ENCODE assay signal across 8 mouse cellular contexts in genomic region chr4:139967475-139967891, GRCm38 (mm10). TPM values are rescaled to one million over a fixed set of nuclear protein-coding genes. Genes with fewer than 3 reads are reported as not detected.
DNase-seq lines count a peak whose midpoint lies in the region; ATAC-seq and TF ChIP-seq lines count a peak whose summit lies in the region.

No protein-coding gene starts in this region.

- no peak for TF ChIP-seq CTCF in hindbrain, postnatal 0 days (IDR thresholded peaks at IDR 0.05; ENCODE audit: low read depth)

- ATAC-seq in embryonic facial prominence, embryonic 11.5 days (replicated peaks; ENCODE audit: insufficient number of reproducible peaks, low FRiP score, low TSS enrichment, low read depth): 0 out of 2 replicates have a peak, but pooled peaks have one; percentile 15
- ATAC-seq in hindbrain, postnatal 0 days: peak; percentile 8; the same call in 1 of the 2 replicates
- ATAC-seq in liver, embryonic 13.5 days (ENCODE audit: low read depth): peak; percentile 62

- H3K9ac ChIP-seq in embryonic facial prominence, embryonic 11.5 days (replicated peaks; ENCODE audit: low read length): no peak overlapping the region
- no peak overlapping the region for H3K9ac ChIP-seq in hindbrain, postnatal 0 days (replicated peaks; ENCODE audit: low read length)
- H3K9ac ChIP-seq in liver, embryonic 13.5 days: no peak overlapping the region

- 9% methylated on average over 10 of the region's 10 CpGs for WGBS in embryonic facial prominence, embryonic 11.5 days
- WGBS in hindbrain, postnatal 0 days: 25% methylated on average over 10 of the region's 10 CpGs
- WGBS in liver, embryonic 13.5 days (ENCODE audit: insufficient replicate concordance): 31% methylated on average over 10 of the region's 10 CpGs

- no peak overlapping the region for H3K4me3 ChIP-seq in embryonic facial prominence, embryonic 11.5 days (ENCODE audit: low read depth, low read length)
- no peak overlapping the region for H3K4me3 ChIP-seq in hindbrain, postnatal 0 days (ENCODE audit: low read length)
- no peak overlapping the region for H3K4me3 ChIP-seq in liver, embryonic 13.5 days (replicated peaks)

- no peaks in the 10 kb centered on the region for H3K9me3 ChIP-seq in embryonic facial prominence, embryonic 11.5 days (replicated peaks; ENCODE audit: control insufficient read depth, low read length)
- H3K9me3 ChIP-seq in hindbrain, postnatal 0 days (ENCODE audit: low read length): no peaks in the 10 kb centered on the region
- no peaks in the 10 kb centered on the region for H3K9me3 ChIP-seq in liver, embryonic 13.5 days (replicated peaks)

- H3K4me2 ChIP-seq in embryonic facial prominence, embryonic 11.5 days (ENCODE audit: low read depth, low read length): no peak overlapping the region
- 0 out of 2 replicates have a peak overlapping the region, but pooled peaks have one; percentile 13 for H3K4me2 ChIP-seq in hindbrain, postnatal 0 days (ENCODE audit: low read depth, low read length)
- H3K4me2 ChIP-seq in liver, embryonic 13.5 days: peak overlapping the region; percentile 19

- H3K36me3 ChIP-seq in embryonic facial prominence, embryonic 11.5 days (replicated peaks; ENCODE audit: control insufficient read depth, insufficient read depth, low read depth, low read length): no peaks in the 10 kb centered on the region
- H3K36me3 ChIP-seq in hindbrain, postnatal 0 days (ENCODE audit: insufficient read depth, low read length): no peaks in the 10 kb centered on the region
- H3K36me3 ChIP-seq in liver, embryonic 13.5 days: no peaks in the 10 kb centered on the region

- DNase-seq in ovary, adult 18-20 months (ENCODE audit: low spot score): peak; percentile 52
- DNase-seq in ovary, postnatal 10 days (ENCODE audit: low spot score): no peak
- DNase-seq in embryonic facial prominence, embryonic 11.5 days (ENCODE audit: low spot score): peak; percentile 21
- no peak for DNase-seq in hindbrain, postnatal 0 days (ENCODE audit: low spot score)
- DNase-seq in liver, embryonic 13.5 days: no peak
- peak; percentile 61 for DNase-seq in testis, postnatal 10 days (ENCODE audit: low spot score)
- no peak for DNase-seq in cerebellum, postnatal 4 days (ENCODE audit: low spot score in 2 of 2)
- DNase-seq in B cell, adult 2 months: no peak

- no peaks in the 10 kb centered on the region for H3K27me3 ChIP-seq in embryonic facial prominence, embryonic 11.5 days (ENCODE audit: control insufficient read depth, insufficient read depth, low read length)
- no peaks in the 10 kb centered on the region for H3K27me3 ChIP-seq in hindbrain, postnatal 0 days (ENCODE audit: insufficient read depth, low read length)
- H3K27me3 ChIP-seq in liver, embryonic 13.5 days: no peaks in the 10 kb centered on the region

- H3K27ac ChIP-seq in embryonic facial prominence, embryonic 11.5 days (replicated peaks; ENCODE audit: low read depth, low read length): no peak overlapping the region
- H3K27ac ChIP-seq in hindbrain, postnatal 0 days: peak overlapping the region; percentile 64
- H3K27ac ChIP-seq in liver, embryonic 13.5 days: peak overlapping the region; percentile 59; the same call in 1 of the 2 replicates

- H3K4me1 ChIP-seq in embryonic facial prominence, embryonic 11.5 days (ENCODE audit: control insufficient read depth, insufficient read depth, low read length): no peaks in the 10 kb centered on the region
- H3K4me1 ChIP-seq in hindbrain, postnatal 0 days (ENCODE audit: insufficient read depth, low read length): peaks cover 9% of the 10 kb centered on the region
- H3K4me1 ChIP-seq in liver, embryonic 13.5 days (replicated peaks): no peaks in the 10 kb centered on the region

RNA-seq across cellular contexts. Expression of gene Klhdc7a, which starts 0.3 kb away (rescaled TPM):
- polyA plus RNA-seq in embryonic facial prominence, embryonic 11.5 days (2014; fragmentation: Nextera tagmentation; extraction: Ambion mirVana): 0.08 and 0.10 TPM in 2 replicates
- 1.0 and 1.6 TPM in 2 replicates for total RNA-seq in hindbrain, postnatal 0 days (2014; rRNA removed)
- polyA plus RNA-seq in hindbrain, postnatal 0 days (2015; fragmentation: Nextera tagmentation; extraction: Ambion mirVana): 0.58 and 0.69 TPM in 2 replicates
- 0.12 and 0.17 TPM in 2 replicates for polyA plus RNA-seq in liver, embryonic 13.5 days (2015; fragmentation: Nextera tagmentation; extraction: Ambion mirVana)

Comparison
In these comparisons a context has a peak if more than half of its experiments do, and no peak if none do; other contexts are left out.
1. DNase-seq: peak in ovary, adult 18-20 months (single experiment), embryonic facial prominence, embryonic 11.5 days (single experiment) and testis, postnatal 10 days (single experiment); none in ovary, postnatal 10 days (single experiment), hindbrain, postnatal 0 days (single experiment), liver, embryonic 13.5 days (single experiment), cerebellum, postnatal 4 days (0 of 2) and B cell, adult 2 months (0 of 2).
2. ATAC-seq: peak in every context shown above with its lines; median percentile 62 in liver, embryonic 13.5 days; 15 in embryonic facial prominence, embryonic 11.5 days; 8 in hindbrain, postnatal 0 days.